Mouse (Mus musculus): ENCODE data around the gene Metap1. TPM values are rescaled to one million over a fixed set of nuclear protein-coding genes. Genes with fewer than 3 reads are reported as not detected.

Gene Metap1
- total RNA-seq, 2 experiments from 2014 or later: 40.4 to 46.1 TPM

GRCm38 (mm10) chr3:138454234-138454633 lies 35.1 kb downstream of the Metap1 start:
- no peak for DNase-seq

- no peak for DNase-seq
These were observed 37.1 kb downstream of the Metap1 start for GRCm38 (mm10) chr3:138452169-138452568.

GRCm38 (mm10) chr3:138448077-138448860 lies 41.0 kb downstream of the Metap1 start:
- no peak for DNase-seq

GRCm38 (mm10) chr3:138443465-138443771 lies 45.9 kb downstream of the Metap1 start:
- no peak for DNase-seq

GRCm38 (mm10) chr3:138442612-138443464 lies 46.5 kb downstream of the Metap1 start, which contains the start of gene Adh5:
TSS of gene Adh5 (plus strand) at chr3:138443093.
- DNase-seq: peak; percentile 90

- no peak for DNase-seq
These were observed 47.1 kb downstream of the Metap1 start for GRCm38 (mm10) chr3:138442203-138442602.

GRCm38 (mm10) chr3:138438716-138439115 lies 50.6 kb downstream of the Metap1 start:
- DNase-seq: no peak

GRCm38 (mm10) chr3:138431835-138432234 lies 57.5 kb downstream of the Metap1 start:
- DNase-seq: no peak

GRCm38 (mm10) chr3:138430360-138430976 lies 58.8 kb downstream of the Metap1 start:
- no peak for DNase-seq

GRCm38 (mm10) chr3:138424247-138424646 lies 65.1 kb downstream of the Metap1 start:
- DNase-seq: no peak

GRCm38 (mm10) chr3:138423664-138424063 lies 65.7 kb downstream of the Metap1 start:
- DNase-seq: no peak

- DNase-seq: no peak
These were observed 68.9 kb downstream of the Metap1 start for GRCm38 (mm10) chr3:138420385-138420784.

GRCm38 (mm10) chr3:138419369-138419768 lies 69.9 kb downstream of the Metap1 start:
- no peak for DNase-seq

- DNase-seq: no peak
These were observed 74.1 kb downstream of the Metap1 start, which contains the start of gene Adh4 for GRCm38 (mm10) chr3:138415121-138415690. TSS of gene Adh4 (plus strand) at chr3:138415466.

GRCm38 (mm10) chr3:138410211-138410610 lies 79.1 kb downstream of the Metap1 start:
- no peak for DNase-seq

- no peak for DNase-seq
These were observed 79.7 kb downstream of the Metap1 start for GRCm38 (mm10) chr3:138409585-138409984.

Small RNA genes lying within 50 kb of the gene (microRNA-seq; reads per million reads assigned to microRNA genes)
- gene Mir1956 (ENCODE audit: borderline replicate concordance in 2 of 2): 0 to 0.26 reads per million in 2 experiments

Other genes with a start within 250 kb of the Metap1 start
- 10 to 100 TPM; 25.2 to 50.3 TPM for gene Adh1, start 228.5 kb downstream of the Metap1 start, total RNA-seq (2021)
- not detected for gene Adh6a, start 176.2 kb downstream of the Metap1 start, total RNA-seq (2021)
- not detected for gene Adh6b, start 147.7 kb downstream of the Metap1 start, total RNA-seq (2021)
- gene Adh4, start 74.0 kb downstream of the Metap1 start, total RNA-seq (2021): not detected
- 10 to 100 TPM; 55.9 to 57.2 TPM for gene Adh5, start 46.4 kb downstream of the Metap1 start, total RNA-seq (2021)
- gene Eif4e, start 36.7 kb upstream of the Metap1 start, total RNA-seq (2021): 100 to 1,000 TPM; 109 to 113 TPM